Mouse (Mus musculus) limb, embryonic 11.5 days (tissue): ENCODE measurements around the gene Olfr643. TPM values are rescaled to one million over a fixed set of nuclear protein-coding genes. Genes with fewer than 3 reads are reported as not detected.

Experiments used
- ATAC-seq: fragments of 200-750 bp; cut with Nextera tagmentation; 2 replicates; pipeline ENCODE4 v1.8.0; 2017; ENCODE audit warnings: low read depth; ENCODE audit not compliant: insufficient number of reproducible peaks, low FRiP score, low TSS enrichment
- DNase-seq: peaks from one replicate; pipeline ENCODE4 v3.0.0-alpha.2; 2015; ENCODE audit warnings: low spot score
- H3K27ac ChIP-seq: fragments of 300-500 bp; sonication (generic); replicated peaks from 2 replicates; pipeline ENCODE4 v1.5.1; 2014; ENCODE audit warnings: low read depth, mild to moderate bottlenecking, low read length
- H3K27me3 ChIP-seq: fragments of 300-500 bp; sonication (generic); 2 replicates; pipeline ENCODE4 v1.6.1; 2014; ENCODE audit warnings: mild to moderate bottlenecking, low read length, mixed read lengths; ENCODE audit not compliant: control insufficient read depth, insufficient read depth
- H3K36me3 ChIP-seq: fragments of 300-500 bp; sonication (generic); 2 replicates; pipeline ENCODE4 v1.6.1; 2014; ENCODE audit warnings: mild to moderate bottlenecking, low read length, moderate library complexity, mixed read lengths; ENCODE audit not compliant: control insufficient read depth, insufficient read depth
- H3K4me1 ChIP-seq: fragments of 300-500 bp; sonication (generic); 2 replicates; pipeline ENCODE4 v1.6.1; 2014; ENCODE audit warnings: low read length, mixed read lengths; ENCODE audit not compliant: control insufficient read depth, insufficient read depth
- H3K4me2 ChIP-seq: fragments of 300-500 bp; sonication (generic); 2 replicates; pipeline ENCODE4 v1.6.1; 2014; ENCODE audit warnings: low read depth, mild to moderate bottlenecking, moderate library complexity; ENCODE audit not compliant: severe bottlenecking
- H3K4me3 ChIP-seq: fragments of 300-500 bp; sonication (generic); 2 replicates; pipeline ENCODE4 v1.5.1; 2014; ENCODE audit warnings: low read depth, low read length
- H3K9ac ChIP-seq: fragments of 300-500 bp; sonication (generic); 2 replicates; pipeline ENCODE4 v1.6.1; 2014; ENCODE audit warnings: mild to moderate bottlenecking, low read length
- H3K9me3 ChIP-seq: fragments of 300-500 bp; sonication (generic); 2 replicates; pipeline ENCODE4 v1.6.1; 2016; ENCODE audit warnings: low read length; ENCODE audit not compliant: control insufficient read depth
- WGBS: fragments of 180-500 bp; shearing (Covaris S2); extraction: QIAGEN DNeasy Blood & Tissue Kit; methylation state at CpG from one replicate; pipeline ENCODE4 v1.1.7; 2014; 5-methylcytosine and 5-hydroxymethylcytosine counted together
- polyA plus RNA-seq: library from polyadenylated mRNA; unstranded; fragments of >200 nt; fragmentation: Nextera tagmentation; extraction: Ambion mirVana; gene quantifications from 2 replicates; pipeline ENCODE4 v1.2.1, GENCODE M21; 2014

The Olfr643 gene
- not detected in 2 replicates for polyA plus RNA-seq

DNA sequence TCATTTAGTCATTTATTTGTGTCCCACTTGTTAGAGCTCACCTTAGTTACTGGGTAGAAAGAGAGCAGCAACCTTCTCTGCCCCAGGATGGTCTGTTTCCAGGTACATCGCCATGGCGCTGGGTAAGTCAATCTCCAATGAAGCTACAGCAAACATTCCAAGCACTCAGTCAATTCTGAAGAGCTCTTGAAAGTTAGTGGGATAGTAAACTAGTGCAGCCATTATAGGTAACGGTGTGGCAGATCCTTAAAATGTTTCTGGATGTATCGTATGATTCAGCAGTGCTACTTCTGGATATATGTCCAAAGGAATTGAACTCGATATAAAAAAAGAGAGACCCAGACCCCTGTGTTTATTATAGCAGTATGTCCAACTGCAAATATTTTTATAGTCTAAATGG lies at the start of gene Olfr643:
TSS of gene Olfr643 (minus strand) at position 101 of the 400 bp plus-strand sequence.
- no peaks in the 10 kb centered on the region for H3K9me3 ChIP-seq
- ATAC-seq, result no peak
- no peak within 1 kb of the TSS for H3K4me3 ChIP-seq
- H3K27ac ChIP-seq, result no peak within 1 kb of the TSS
- WGBS, result 87% methylated on average over 5 of the region's 5 CpGs
- H3K4me2 ChIP-seq, result no peak within 1 kb of the TSS
- H3K36me3 ChIP-seq, result no peaks in the 10 kb centered on the region
- no peaks in the 10 kb centered on the region for H3K27me3 ChIP-seq
- H3K9ac ChIP-seq, result no peak within 1 kb of the TSS
- no peak for DNase-seq
- H3K4me1 ChIP-seq, result no peaks in the 10 kb centered on the region

DNA sequence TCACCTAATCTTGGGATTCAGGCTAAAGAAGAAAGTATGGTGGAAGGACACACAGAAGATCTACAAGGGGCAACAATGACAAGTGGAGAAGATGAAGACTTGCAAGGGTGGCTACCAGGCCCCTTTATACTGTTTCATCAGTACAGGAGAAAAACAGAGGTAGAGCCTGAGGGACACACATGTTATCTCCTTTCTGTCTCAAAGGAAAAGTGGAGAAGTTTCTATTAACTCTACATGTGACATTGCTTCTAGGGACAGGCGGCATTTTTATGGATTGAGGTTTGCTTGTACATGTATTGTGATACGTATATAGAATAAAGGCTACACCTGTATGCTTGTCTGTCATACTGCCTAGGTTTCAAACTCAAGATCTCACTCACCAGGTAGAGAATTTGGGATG lies 46.1 kb upstream of the Olfr643 start, which contains the start of gene Olfr648:
TSS of gene Olfr648 (minus strand) at position 101 of the 400 bp plus-strand sequence.
- Histone ChIP-seq H3K36me3 (no peaks in the 10 kb centered on the region), H3K4me3 (no peak within 1 kb of the TSS), H3K9ac (no peak within 1 kb of the TSS), H3K4me2 (no peak within 1 kb of the TSS), H3K9me3 (no peaks in the 10 kb centered on the region), H3K27ac (no peak within 1 kb of the TSS), H3K4me1 (no peaks in the 10 kb centered on the region), H3K27me3 (no peaks in the 10 kb centered on the region)
- no peak for ATAC-seq
- 95% methylated on average over 2 of the region's 2 CpGs for WGBS
- no peak for DNase-seq

DNA sequence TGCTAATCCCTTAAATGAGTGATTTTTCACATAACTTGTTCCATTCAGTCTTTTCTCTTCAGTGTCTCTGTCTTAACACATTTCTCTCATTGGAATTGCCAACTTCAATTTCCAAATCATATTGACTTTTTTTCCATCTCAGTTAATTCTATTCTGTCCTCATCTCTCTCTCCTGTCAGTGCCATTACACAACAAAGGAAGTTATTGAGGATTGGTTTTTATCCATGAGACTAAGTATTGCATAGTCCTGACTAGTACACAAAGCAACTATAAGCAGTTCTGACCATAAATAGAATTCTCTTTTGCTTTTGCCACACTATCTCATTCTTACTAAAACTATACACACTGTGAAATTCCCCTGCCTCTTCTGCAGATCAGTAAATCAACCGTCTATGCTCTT lies 41.9 kb upstream of the Olfr643 start:
- H3K4me2 ChIP-seq, result no peak overlapping the region
- H3K36me3 ChIP-seq, result no peaks in the 10 kb centered on the region
- 90% methylated on average over 1 of the region's 1 CpGs for WGBS
- DNase-seq (no peak), ATAC-seq (no peak)
- no peak overlapping the region for H3K9ac ChIP-seq
- H3K9me3 ChIP-seq, result no peaks in the 10 kb centered on the region
- no peaks in the 10 kb centered on the region for H3K27me3 ChIP-seq
- no peak overlapping the region for H3K27ac ChIP-seq
- H3K4me3 ChIP-seq, result no peak overlapping the region
- no peaks in the 10 kb centered on the region for H3K4me1 ChIP-seq

DNA sequence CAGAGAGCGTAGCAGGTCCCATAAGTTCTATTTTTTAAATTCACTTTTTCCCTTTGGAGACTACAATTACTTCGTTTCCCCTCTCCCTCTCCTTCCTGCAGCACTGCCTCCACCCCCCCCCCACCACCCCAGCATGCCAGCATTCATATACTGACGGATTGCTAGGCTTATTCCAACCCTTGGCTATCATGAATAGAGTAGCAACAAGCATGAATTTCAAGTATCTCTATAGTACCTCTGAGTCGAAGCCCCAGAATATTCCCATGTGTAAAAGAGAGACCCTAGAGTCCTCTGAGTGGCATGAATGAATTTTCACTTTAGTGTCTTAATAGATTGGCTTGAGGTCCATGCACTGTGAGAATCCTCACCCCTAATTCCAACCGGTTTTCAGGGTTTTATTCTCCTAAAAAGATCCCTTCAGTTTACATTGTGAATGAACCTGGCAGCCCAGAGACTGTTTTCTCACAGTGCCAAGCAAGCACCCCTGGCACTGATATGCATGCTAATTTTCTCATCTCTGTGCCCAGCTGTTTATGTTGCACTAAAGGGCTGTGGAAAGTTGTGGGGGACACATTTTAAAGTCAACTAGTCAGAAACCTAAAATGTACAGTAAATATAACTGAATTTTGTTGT lies 41.3 kb upstream of the Olfr643 start:
- DNase-seq, result no peak
- 74% methylated on average over 5 of the region's 5 CpGs for WGBS
- H3K36me3 ChIP-seq, result no peaks in the 10 kb centered on the region
- ATAC-seq, result no peak
- H3K9me3 ChIP-seq, result no peaks in the 10 kb centered on the region
- H3K27me3 ChIP-seq, result no peaks in the 10 kb centered on the region
- no peaks in the 10 kb centered on the region for H3K4me1 ChIP-seq
- no peak overlapping the region for H3K4me2 ChIP-seq
- H3K27ac ChIP-seq, result no peak overlapping the region
- no peak overlapping the region for H3K4me3 ChIP-seq
- no peak overlapping the region for H3K9ac ChIP-seq

DNA sequence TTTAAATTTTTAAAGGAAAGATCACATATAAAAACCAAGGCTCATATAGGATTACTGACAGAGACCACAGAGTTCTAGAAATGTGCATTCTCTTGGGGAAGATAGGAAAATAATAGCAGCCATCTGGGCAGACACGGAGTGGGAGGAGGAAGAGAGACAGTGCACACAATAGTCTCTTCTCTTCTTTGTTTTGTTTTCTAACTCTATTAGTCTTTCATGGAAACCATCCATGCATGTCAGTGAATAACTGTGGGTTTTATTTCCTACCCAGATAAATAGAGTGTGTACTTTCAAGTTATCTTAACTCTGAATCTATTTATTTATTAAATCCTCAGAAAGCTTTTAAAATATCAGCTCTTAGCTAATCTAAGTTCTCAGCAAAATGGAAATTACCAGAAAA lies 37.9 kb upstream of the Olfr643 start:
- no peak overlapping the region for H3K27ac ChIP-seq
- no peaks in the 10 kb centered on the region for H3K9me3 ChIP-seq
- no peaks in the 10 kb centered on the region for H3K4me1 ChIP-seq
- DNase-seq (no peak), ATAC-seq (no peak)
- H3K9ac ChIP-seq, result no peak overlapping the region
- H3K27me3 ChIP-seq, result no peaks in the 10 kb centered on the region
- H3K4me2 ChIP-seq, result no peak overlapping the region
- H3K36me3 ChIP-seq, result no peaks in the 10 kb centered on the region
- WGBS, result 92% methylated on average over 1 of the region's 1 CpGs
- H3K4me3 ChIP-seq, result no peak overlapping the region

DNA sequence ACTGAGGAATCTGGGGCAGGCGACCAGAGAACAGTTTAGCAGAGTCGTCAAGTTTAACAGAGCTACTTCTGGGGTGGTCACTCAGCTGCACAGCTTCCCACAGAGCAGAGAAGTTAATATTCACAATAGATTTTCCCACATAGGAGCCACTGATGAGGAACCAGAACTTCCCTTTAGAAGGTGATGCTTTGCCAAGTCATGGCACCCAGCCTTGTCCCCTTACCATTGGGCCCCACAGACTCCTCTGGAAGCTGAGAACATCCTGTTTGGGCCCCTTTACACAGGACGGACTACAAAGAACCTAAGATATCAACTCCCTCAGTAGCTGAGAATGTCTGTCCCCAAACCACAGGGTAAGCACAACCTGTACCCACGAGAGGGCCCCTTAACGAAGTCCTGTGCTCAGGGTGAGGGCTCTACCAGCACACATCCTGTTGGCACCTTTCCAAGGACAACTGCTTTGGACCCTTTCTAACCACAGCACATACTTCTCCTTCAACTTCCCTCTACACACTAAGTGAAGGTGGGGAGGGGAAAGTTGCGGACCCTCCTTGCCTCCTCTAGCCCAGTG lies 32.5 kb upstream of the Olfr643 start:
- Histone ChIP-seq H3K27me3 (no peaks in the 10 kb centered on the region), H3K9ac (no peak overlapping the region), H3K36me3 (no peaks in the 10 kb centered on the region), H3K4me2 (no peak overlapping the region), H3K9me3 (no peaks in the 10 kb centered on the region), H3K27ac (no peak overlapping the region), H3K4me1 (no peaks in the 10 kb centered on the region), H3K4me3 (no peak overlapping the region)
- ATAC-seq (no peak), DNase-seq (no peak)
- WGBS, result 83% methylated on average over 6 of the region's 6 CpGs

DNA sequence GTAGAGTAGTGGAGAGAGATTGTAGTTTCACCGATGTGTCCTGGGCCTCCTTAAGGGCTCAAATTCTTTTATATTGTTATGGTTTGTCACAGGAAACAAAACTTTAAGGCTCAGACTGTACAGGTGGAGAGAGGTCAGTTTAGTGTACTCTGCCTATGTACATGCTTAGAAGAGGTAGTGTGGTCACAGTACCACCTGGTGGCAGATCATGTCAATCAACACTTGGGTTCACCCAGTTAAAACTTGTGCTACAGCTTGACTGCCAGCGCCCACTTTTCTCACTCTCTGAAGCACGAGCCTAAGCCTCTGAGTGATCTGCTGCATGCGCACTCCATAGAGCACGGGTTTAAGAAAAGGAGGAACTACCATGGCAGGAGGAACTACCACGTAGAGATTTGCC lies 29.9 kb upstream of the Olfr643 start:
- no peak for DNase-seq
- ATAC-seq, result no peak
- WGBS, result 80% methylated on average over 6 of the region's 6 CpGs

DNA sequence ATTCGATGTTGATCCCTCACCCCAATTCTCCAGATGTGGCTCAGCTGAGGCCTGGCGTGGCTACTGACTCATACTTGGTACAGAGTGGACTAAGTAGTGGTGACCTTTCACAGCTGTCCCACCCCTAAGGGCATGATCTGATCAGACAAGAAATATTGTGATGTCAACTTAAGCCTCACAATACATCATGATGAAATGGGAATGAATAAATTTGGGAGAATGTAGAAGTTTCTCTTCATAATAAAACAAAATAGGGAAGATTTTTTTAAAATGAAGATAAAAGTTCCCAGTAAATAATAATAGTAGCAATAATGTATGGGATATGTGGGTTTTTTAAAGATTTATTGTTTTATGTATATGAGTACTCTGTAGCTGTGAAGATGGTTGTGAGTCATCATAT lies 13.3 kb upstream of the Olfr643 start, which contains the start of gene Ubqlnl:
TSS of gene Ubqlnl (minus strand) at position 101 of the 400 bp plus-strand sequence.
- Histone ChIP-seq H3K27ac (no peak within 1 kb of the TSS), H3K4me1 (no peaks in the 10 kb centered on the region), H3K4me3 (no peak within 1 kb of the TSS), H3K27me3 (no peaks in the 10 kb centered on the region), H3K36me3 (no peaks in the 10 kb centered on the region), H3K4me2 (no peak within 1 kb of the TSS), H3K9me3 (no peaks in the 10 kb centered on the region), H3K9ac (no peak within 1 kb of the TSS)
- no peak for ATAC-seq
- DNase-seq, result no peak
- 92% methylated on average over 2 of the region's 2 CpGs for WGBS

More for the DNA sequence above, 29.9 kb upstream of the Olfr643 start:
- no peak overlapping the region for H3K27ac ChIP-seq
- H3K4me1 ChIP-seq, result no peaks in the 10 kb centered on the region
- no peak overlapping the region for H3K4me3 ChIP-seq
- no peaks in the 10 kb centered on the region for H3K36me3 ChIP-seq
- H3K9me3 ChIP-seq, result no peaks in the 10 kb centered on the region
- H3K9ac ChIP-seq, result no peak overlapping the region
- no peak overlapping the region for H3K4me2 ChIP-seq
- no peaks in the 10 kb centered on the region for H3K27me3 ChIP-seq
